Mouse (Mus musculus) right cerebral cortex, postnatal 4 days (tissue): ENCODE measurements at regions not wholly inside any gene's neighbourhood (a gene's known extent, or its start where the extent isn't known, plus 50 kb on each side); places are given as distances from the start of the nearest gene placed in this dataset.

ENCODE experiments used
- DNase-seq: peaks from one replicate; pipeline ENCODE4 v3.0.0-alpha.2; 2022

DNA sequence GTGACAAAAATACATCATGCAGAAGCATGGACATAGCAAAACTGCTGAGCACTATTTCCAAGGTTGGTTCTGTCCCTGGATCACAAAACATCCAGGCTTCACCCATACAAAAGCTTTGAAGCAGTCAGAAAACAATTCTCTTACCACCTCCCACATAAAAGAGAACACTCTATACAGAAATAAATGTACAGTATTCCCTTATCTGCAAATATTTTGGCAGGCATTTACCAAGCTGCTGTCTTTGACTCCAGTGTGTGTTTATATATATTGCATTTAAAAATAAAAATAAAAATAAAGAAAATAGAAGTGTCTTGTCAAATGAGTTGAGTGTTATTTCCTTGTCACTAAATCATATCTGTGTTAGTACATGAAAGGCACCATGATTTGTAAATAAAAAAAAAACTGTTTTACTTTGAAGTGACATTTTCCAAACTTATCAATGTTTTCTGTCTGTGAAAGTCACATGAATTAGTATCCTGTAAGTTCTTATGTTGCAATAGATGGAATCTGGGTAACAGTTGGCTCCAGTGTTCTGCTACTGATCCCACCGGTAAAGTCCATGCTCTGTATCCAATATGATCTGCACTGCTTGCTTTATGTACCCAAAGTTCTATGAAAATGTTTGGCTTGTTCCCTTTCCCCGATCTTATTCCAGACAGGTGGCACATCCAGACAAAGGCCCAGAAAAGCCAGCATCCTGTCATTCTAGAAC is 59.9 kb upstream of the Cd93 start:
- DNase-seq: no peak

DNA sequence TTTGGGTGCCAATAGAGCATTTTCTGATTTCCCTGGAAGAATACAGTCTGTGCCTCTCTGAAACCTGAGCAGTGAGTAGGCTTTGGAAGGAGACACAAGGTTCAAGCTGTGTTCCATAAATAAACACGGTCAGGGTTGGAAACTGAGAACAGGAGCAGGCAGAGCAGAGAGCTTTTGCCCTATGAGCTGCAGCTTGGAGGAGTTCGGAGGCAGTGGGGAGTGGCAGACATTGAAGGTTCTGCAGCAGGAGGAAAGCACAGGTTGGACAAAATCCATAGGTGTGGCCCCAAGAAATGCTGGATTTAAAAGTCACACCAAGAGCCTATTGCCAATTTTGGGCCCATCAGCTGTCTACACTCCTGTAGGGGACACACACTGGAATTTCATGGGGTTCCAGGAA is 59.0 kb upstream of the Cd93 start:
- DNase-seq: no peak

DNA sequence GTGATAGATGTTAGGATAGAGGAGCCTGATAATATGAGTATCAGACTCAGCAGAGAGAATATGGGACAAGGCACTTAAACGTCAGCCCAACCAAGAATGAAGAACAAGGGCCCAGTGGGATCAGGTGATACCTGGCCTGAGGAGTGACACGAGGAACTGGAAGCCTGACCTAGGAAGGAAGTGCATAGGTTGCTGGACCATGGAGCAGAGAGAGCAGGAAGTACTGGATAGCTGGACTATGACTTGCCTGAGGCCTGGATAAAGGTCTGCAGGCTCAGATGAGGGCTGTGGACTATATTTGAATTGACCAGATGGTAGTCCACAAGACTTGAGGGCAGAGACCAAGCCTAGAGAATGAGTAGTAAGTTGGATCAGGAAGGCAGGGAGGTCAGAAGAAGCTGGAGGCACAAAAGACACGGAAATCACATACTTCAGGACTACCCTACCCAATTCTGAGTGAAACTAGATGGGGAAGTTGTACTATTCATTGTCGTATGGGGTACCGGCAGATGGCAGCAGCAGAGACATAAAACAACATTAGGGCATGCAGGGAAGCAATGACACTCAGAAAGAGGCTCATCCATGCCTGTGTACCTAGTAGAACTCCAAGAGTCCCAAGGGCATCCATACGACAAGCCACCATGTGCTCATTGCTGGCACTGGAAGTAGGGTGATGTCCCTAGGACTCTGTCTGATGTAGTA is 57.0 kb upstream of the Cd93 start:
- DNase-seq: no peak

DNA sequence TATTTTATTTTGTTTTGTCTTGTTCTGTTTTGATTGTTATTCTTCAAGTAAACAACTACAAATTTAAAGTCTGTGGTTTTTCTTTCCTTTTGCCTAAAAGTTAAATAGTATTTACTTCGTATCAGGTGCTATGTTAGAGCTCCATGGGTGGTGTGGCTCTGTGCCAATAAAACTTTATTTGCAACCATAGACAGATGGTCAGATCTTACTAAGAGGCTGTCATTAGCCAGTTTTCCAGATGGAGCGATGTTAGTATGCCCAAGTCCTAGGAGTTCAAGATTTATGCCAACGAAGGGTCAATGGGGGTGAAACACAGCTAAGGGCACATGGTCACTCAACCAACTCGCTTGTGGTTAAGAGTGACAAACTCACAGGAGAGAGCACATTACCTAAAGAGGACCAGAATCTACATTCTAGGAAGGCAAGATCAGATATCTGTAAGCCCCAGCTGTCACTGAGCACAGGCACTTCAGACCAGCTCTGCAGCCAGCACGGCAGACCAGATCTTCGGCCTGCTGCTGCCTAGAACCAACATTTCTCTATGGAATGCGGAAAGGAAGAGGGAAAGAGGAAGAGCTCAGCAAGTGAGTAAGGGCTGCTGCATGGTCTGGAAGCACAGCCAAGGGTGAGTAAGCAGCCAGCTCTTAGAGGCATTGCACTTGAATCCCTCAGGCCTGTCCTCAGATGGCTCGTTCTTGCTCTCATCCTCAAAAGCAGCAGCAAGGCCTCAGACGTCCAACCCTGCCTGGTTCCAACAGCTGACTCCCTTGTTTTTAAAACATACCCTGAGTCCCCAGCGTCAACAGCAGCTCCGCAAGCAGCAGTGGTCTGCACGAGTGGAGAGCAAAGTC is 54.3 kb upstream of the Cd93 start:
- no peak for DNase-seq

DNA sequence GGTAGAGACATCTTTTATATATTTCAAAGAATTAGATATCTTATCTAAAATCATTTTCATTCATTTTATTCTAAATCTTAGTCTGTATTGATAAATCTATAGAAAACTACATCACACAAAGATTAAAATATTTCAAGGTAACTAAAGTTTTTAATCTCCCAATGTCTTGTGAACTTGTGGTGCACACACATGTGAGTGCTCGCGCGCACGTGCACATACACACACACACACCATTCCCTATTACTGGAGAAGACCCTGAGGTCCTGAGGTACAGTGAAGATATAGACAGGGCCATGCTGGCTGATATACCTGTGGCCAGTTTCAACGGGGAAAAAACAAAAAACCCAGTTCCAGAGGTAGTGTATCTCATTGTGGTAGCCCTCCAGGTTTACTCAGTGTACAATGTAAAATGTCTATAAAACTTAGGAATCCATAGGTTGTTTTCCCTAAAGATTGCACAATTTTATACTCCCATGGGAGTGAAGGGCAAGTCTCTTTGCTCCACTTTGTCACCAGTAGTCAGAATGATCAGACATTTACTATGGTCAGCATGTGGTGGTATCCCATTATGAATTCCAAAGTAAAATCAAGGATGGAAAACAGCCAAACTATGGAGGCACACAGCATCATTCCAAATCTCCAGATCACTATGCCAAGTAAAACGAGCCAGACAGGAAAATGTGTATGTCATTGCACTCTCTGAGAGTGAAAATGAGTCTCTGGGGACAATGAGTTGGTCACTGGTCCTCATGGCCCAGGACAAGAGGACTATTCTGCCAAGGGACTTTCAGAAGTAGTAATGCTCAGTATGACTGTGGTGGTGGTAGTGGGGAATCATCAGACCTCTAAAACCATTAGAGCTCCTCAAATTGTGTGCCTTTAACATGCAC is 53.0 kb upstream of the Cd93 start:
- no peak for DNase-seq

DNA sequence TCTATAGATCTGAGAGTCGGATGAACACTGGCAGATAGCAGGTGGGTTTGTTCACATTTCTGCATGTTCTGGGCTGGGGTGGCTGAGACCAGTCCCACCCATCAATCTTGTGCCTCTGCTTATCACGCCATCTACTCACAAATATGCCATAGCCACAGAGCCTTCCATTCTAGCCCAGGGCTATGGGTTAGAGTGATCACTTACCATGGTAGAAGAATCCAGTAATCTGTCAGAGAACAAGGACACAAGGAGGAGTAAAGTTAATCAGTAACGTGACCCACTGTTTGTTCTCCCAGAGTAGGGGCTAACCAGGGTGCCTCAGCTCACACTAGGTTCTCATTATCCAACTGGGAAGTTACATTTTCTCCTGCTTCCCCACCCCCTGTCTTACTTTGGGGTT is 52.1 kb upstream of the Cd93 start:
- no peak for DNase-seq

DNA sequence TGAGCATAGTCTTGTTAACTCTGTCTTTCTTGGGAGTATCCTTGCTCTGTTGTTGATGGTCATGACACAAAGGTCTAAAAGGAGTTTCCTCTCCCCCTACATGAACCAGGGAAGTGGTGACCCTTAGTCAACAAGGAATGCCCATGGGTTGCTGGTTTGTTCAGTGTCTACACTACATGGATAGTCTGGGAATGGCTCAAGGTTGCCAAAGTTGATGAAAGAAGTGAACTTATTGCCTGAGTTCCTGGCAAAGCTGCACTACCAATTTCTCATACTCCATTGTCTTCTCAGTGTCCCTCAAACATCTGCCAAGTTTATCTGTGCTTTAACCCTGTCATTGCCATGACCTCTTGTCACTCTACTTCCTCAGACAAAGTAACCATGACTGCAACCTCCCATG is 49.9 kb upstream of the Cd93 start:
- DNase-seq: no peak
